ENCODE assay signal across 26 mouse cellular contexts in genomic region chr7:119441938-119442337, GRCm38 (mm10). TPM values are rescaled to one million over a fixed set of nuclear protein-coding genes. Genes with fewer than 3 reads are reported as not detected.
DNase-seq lines count a peak whose midpoint lies in the region; ATAC-seq and TF ChIP-seq lines count a peak whose summit lies in the region.
"Had no signal": no experiment of that assay in that cellular context is flagged by ENCODE, and none has a peak within 500 bp of the region (broad histone marks: within the 10 kb centered on the region; RNA-seq: fewer than 3 reads in every experiment).

No protein-coding gene starts in this region.

- H3K4me1 ChIP-seq in heart, adult 2 months (ENCODE audit: control insufficient read depth, insufficient read depth, low read length), result no peaks in the 10 kb centered on the region
- H3K4me1 ChIP-seq: embryonic facial prominence, embryonic 10.5 days; embryonic facial prominence, embryonic 12.5 days; forebrain, embryonic 13.5 days; forebrain, embryonic 15.5 days had no signal

- H3K36me3 ChIP-seq in heart, adult 2 months (ENCODE audit: control insufficient read depth, insufficient read depth, low read length), result no peaks in the 10 kb centered on the region
- H3K36me3 ChIP-seq: embryonic facial prominence, embryonic 10.5 days; embryonic facial prominence, embryonic 12.5 days; forebrain, embryonic 15.5 days had no signal

- intact Hi-C loops in heart, adult 2 months (cut with DNase I), result no loop called here

- no peak overlapping the region for H3K27ac ChIP-seq in heart, adult 2 months
- H3K27ac ChIP-seq: embryonic facial prominence, embryonic 10.5 days; embryonic facial prominence, embryonic 12.5 days; forebrain, embryonic 13.5 days; forebrain, embryonic 15.5 days had no signal

- peak; percentile 27 to 39; a peak in 1 of 4 replicates for ATAC-seq in hematopoietic stem cell, adult 5-6 weeks (replicated peaks in 1 of 2; ENCODE audit: insufficient read depth in 1 of 2, low FRiP score in 2 of 2, low TSS enrichment in 1 of 2, low read depth in 1 of 2, poor library complexity in 2 of 2, severe bottlenecking in 2 of 2)
- ATAC-seq: forebrain, embryonic 13.5 days; forebrain, embryonic 15.5 days; forebrain, postnatal 0 days had no signal

- TF ChIP-seq CTCF in heart, adult 2 months (IDR thresholded peaks at IDR 0.05), result no peak

- no peak overlapping the region for H3K9ac ChIP-seq in heart, adult 2 months (ENCODE audit: low read depth, low read length)
- H3K9ac ChIP-seq: embryonic facial prominence, embryonic 12.5 days; forebrain, embryonic 13.5 days; forebrain, embryonic 15.5 days; forebrain, postnatal 0 days had no signal

- no peak for TF ChIP-seq POLR2A in heart, adult 2 months (IDR thresholded peaks at IDR 0.05; ENCODE audit: insufficient read depth, low read depth, low read length)

- no peaks in the 10 kb centered on the region for H3K27me3 ChIP-seq in heart, adult 2 months (ENCODE audit: control insufficient read depth, insufficient read depth, low read length)
- H3K27me3 ChIP-seq: embryonic facial prominence, embryonic 12.5 days; forebrain, embryonic 13.5 days; forebrain, embryonic 15.5 days had no signal

- 41% methylated on average over 1 of the region's 1 CpGs for WGBS in heart, adult 2 months

- H3K4me3 ChIP-seq in heart, adult 2 months, result no peak overlapping the region
- H3K4me3 ChIP-seq: embryonic facial prominence, embryonic 10.5 days; embryonic facial prominence, embryonic 12.5 days; forebrain, embryonic 13.5 days; forebrain, embryonic 15.5 days had no signal

- no peaks in the 10 kb centered on the region for H3K79me2 ChIP-seq in heart, adult 2 months (replicated peaks; ENCODE audit: control insufficient read depth, insufficient read depth, low read length)

- DNase-seq in heart, adult 11 months, result peak; percentile 17
- no peak for DNase-seq in heart, adult 2 months
- DNase-seq in MEL-GATA-1-ER (ENCODE audit: extremely low read depth, low read depth), result peak; percentile 79
- DNase-seq in urinary bladder, adult 2 months (ENCODE audit: low spot score), result no peak
- DNase-seq in frontal cortex, postnatal 14 days (ENCODE audit: low spot score in 2 of 2), result no peak
- DNase-seq: adrenal gland, adult 2 months; adrenal gland, postnatal 10 days; adrenal gland, postnatal 25 days; cerebellum, adult 11 months; cerebellum, adult 18-20 months; cerebellum, adult 8-10 months; cerebellum, adult 9-11 months; cerebellum, postnatal 14 days; cerebellum, postnatal 36 days; forebrain, postnatal 0 days had no signal

- TF ChIP-seq EP300 in heart, adult 2 months (IDR thresholded peaks at IDR 0.05; ENCODE audit: insufficient read depth, low read depth, low read length), result no peak

RNA-seq across cellular contexts. Expression of gene Gp2, which starts 17.1 kb away (rescaled TPM):
- total RNA-seq in heart, adult 2 months (2021), result not detected
- polyA plus RNA-seq in heart, adult 2 months (2012; rRNA removed), result 0.08 TPM in 1 of 2 replicates, not detected in the other
- not detected in 2 replicates for total RNA-seq in hematopoietic stem cell, adult 5-6 weeks (2017)
- polyA plus RNA-seq in urinary bladder, adult 2 months (2012; rRNA removed), result 0.03 TPM in 1 of 2 replicates, not detected in the other
- total RNA-seq: adrenal gland, adult 2 months; adrenal gland, postnatal 10 days; adrenal gland, postnatal 25 days; ES-E14; forebrain, postnatal 0 days had no signal
- polyA plus RNA-seq: adrenal gland, adult 2 months; brain, embryonic 14.5 days; C2C12; cortical plate, adult 2 months; embryonic facial prominence, embryonic 10.5 days; embryonic facial prominence, embryonic 12.5 days; embryonic facial prominence, embryonic 14.5 days; forebrain, embryonic 11.5 days; forebrain, embryonic 13.5 days; forebrain, embryonic 15.5 days; forebrain, postnatal 0 days had no signal

RNA-seq across cellular contexts. Expression of gene Umod, which starts 37.1 kb away (rescaled TPM):
- total RNA-seq in heart, adult 2 months (2021), result not detected
- polyA plus RNA-seq in heart, adult 2 months (2012; rRNA removed), result 0.12 TPM in 1 of 2 replicates, not detected in the other
- total RNA-seq in hematopoietic stem cell, adult 5-6 weeks (2017), result not detected in 2 replicates
- not detected in 2 replicates for polyA plus RNA-seq in urinary bladder, adult 2 months (2012; rRNA removed)
- total RNA-seq: adrenal gland, adult 2 months; adrenal gland, postnatal 10 days; adrenal gland, postnatal 25 days; ES-E14; forebrain, postnatal 0 days had no signal
- polyA plus RNA-seq: adrenal gland, adult 2 months; brain, embryonic 14.5 days; C2C12; cortical plate, adult 2 months; embryonic facial prominence, embryonic 10.5 days; embryonic facial prominence, embryonic 12.5 days; forebrain, embryonic 11.5 days; forebrain, embryonic 13.5 days; forebrain, embryonic 15.5 days; forebrain, postnatal 0 days had no signal

Comparison
In these comparisons a context has a peak if more than half of its experiments do, and no peak if none do; other contexts are left out.
1. DNase-seq: peak in heart, adult 11 months (single experiment) and MEL-GATA-1-ER (single experiment); none in heart, adult 2 months (0 of 2), urinary bladder, adult 2 months (single experiment) and frontal cortex, postnatal 14 days (0 of 2).